Mouse (Mus musculus): ENCODE data around the gene Eif1b. TPM values are rescaled to one million over a fixed set of nuclear protein-coding genes. Genes with fewer than 3 reads are reported as not detected.

The Eif1b gene
- polyA plus RNA-seq (2017; shearing (Covaris generic)), result 10 to 100 TPM; 71.8 to 88.3 TPM

- peak; percentile 50 for ATAC-seq
These were observed at the start of gene Eif1b for GRCm38 (mm10) chr9:120492010-120492399. Eif1b (plus strand) TSS chr9:120492232.

- ATAC-seq, result no peak
These were observed 47.4 kb upstream of the Eif1b start for GRCm38 (mm10) chr9:120444642-120445041.

GRCm38 (mm10) chr9:120449696-120450329 is 42.2 kb upstream of the Eif1b start:
- ATAC-seq, result no peak

- ATAC-seq, result no peak
These were observed 36.0 kb upstream of the Eif1b start for GRCm38 (mm10) chr9:120455768-120456655.

- no peak for ATAC-seq
These were observed 21.6 kb upstream of the Eif1b start for GRCm38 (mm10) chr9:120470431-120470830.

GRCm38 (mm10) chr9:120481644-120482043 is 10.4 kb upstream of the Eif1b start:
- ATAC-seq, result no peak

- ATAC-seq, result no peak
These were observed 9.7 kb upstream of the Eif1b start for GRCm38 (mm10) chr9:120482382-120482781.

GRCm38 (mm10) chr9:120483101-120483500 is 8.9 kb upstream of the Eif1b start:
- no peak for ATAC-seq

- no peak for ATAC-seq
These were observed 5.0 kb upstream of the Eif1b start for GRCm38 (mm10) chr9:120487076-120487475.

GRCm38 (mm10) chr9:120491509-120491908 is 523 bp upstream of the Eif1b start:
- no peak for ATAC-seq

GRCm38 (mm10) chr9:120492400-120493351 is 644 bp downstream of the Eif1b start:
- peak; percentile 83 for ATAC-seq

- ATAC-seq, result no peak
These were observed 1.7 kb downstream of the Eif1b start for GRCm38 (mm10) chr9:120493781-120494180.

GRCm38 (mm10) chr9:120496691-120497090 is 4.7 kb downstream of the Eif1b start:
- ATAC-seq, result peak; percentile 34

GRCm38 (mm10) chr9:120497983-120498382 is 6.0 kb downstream of the Eif1b start:
- ATAC-seq, result no peak

- ATAC-seq, result no peak
These were observed 9.3 kb downstream of the Eif1b start for GRCm38 (mm10) chr9:120501191-120501902.

- peak; percentile 74 for ATAC-seq
These were observed 10.0 kb downstream of the Eif1b start for GRCm38 (mm10) chr9:120502013-120502412.

GRCm38 (mm10) chr9:120504423-120504822 is 12.4 kb downstream of the Eif1b start:
- no peak for ATAC-seq

- ATAC-seq, result no peak
These were observed 19.7 kb downstream of the Eif1b start for GRCm38 (mm10) chr9:120511781-120512180.

- no peak for ATAC-seq
These were observed 24.7 kb downstream of the Eif1b start for GRCm38 (mm10) chr9:120516720-120517119.

GRCm38 (mm10) chr9:120518946-120519345 is 26.9 kb downstream of the Eif1b start:
- ATAC-seq, result no peak

GRCm38 (mm10) chr9:120519469-120520125 is 27.6 kb downstream of the Eif1b start:
- ATAC-seq, result no peak
